Mouse (Mus musculus) lung, adult 2 months (tissue): ENCODE results near the gene Gtf2h1.

Experiments
- CTCF ChIP-seq: fragments of 200-500 bp; IDR thresholded peaks from 2 replicates; pipeline ENCODE4 v1.5.1; 2011; ENCODE audit warnings: mild to moderate bottlenecking, low read length, control low read depth; ENCODE audit not compliant: insufficient read depth
- POLR2A ChIP-seq: fragments of 200-500 bp; IDR thresholded peaks from 2 replicates; pipeline ENCODE4 v1.6.1; 2011; ENCODE audit warnings: low read depth, mild to moderate bottlenecking, control low read depth, low read length, borderline replicate concordance; ENCODE audit errors: extremely low read depth

- TF ChIP-seq CTCF (no peak), POLR2A (no peak)
Observed at GRCm38 (mm10) chr7:46853365-46853764, 57.5 kb downstream of the Gtf2h1 start.
